Mouse (Mus musculus) granulocyte monocyte progenitor cell, adult 5-6 weeks (primary cell): ENCODE data around the gene Abhd10. TPM values are rescaled to one million over a fixed set of nuclear protein-coding genes. Genes with fewer than 3 reads are reported as not detected.
A peak's percentile ranks its signal among the peaks of the same experiment; 100 is the strongest.

Experiments
- ATAC-seq: replicated peaks from 2 replicates; pipeline ENCODE4 v1.8.0; 2016; ENCODE audit warnings: mild to moderate bottlenecking, moderate TSS enrichment, inconsistent platforms; ENCODE audit not compliant: poor library complexity, severe bottlenecking
- total RNA-seq, 2 experiments: library from RNA; stranded (forward) in 1 of 2; stranded (reverse) in 1 of 2; fragments of 200-712, 200-1000 nt in 1 of 2; fragments of >200 nt in 1 of 2; fragmentation: Nextera tagmentation in 1 of 2; gene quantifications; 2 replicates each; pipeline ENCODE4 v1.2.3; 2014 to 2017

Abhd10 gene
- total RNA-seq (2014; fragmentation: Nextera tagmentation) (22.2 and 29.3 TPM in 2 replicates), total RNA-seq (2017) (13.3 and 19.6 TPM in 2 replicates)

DNA sequence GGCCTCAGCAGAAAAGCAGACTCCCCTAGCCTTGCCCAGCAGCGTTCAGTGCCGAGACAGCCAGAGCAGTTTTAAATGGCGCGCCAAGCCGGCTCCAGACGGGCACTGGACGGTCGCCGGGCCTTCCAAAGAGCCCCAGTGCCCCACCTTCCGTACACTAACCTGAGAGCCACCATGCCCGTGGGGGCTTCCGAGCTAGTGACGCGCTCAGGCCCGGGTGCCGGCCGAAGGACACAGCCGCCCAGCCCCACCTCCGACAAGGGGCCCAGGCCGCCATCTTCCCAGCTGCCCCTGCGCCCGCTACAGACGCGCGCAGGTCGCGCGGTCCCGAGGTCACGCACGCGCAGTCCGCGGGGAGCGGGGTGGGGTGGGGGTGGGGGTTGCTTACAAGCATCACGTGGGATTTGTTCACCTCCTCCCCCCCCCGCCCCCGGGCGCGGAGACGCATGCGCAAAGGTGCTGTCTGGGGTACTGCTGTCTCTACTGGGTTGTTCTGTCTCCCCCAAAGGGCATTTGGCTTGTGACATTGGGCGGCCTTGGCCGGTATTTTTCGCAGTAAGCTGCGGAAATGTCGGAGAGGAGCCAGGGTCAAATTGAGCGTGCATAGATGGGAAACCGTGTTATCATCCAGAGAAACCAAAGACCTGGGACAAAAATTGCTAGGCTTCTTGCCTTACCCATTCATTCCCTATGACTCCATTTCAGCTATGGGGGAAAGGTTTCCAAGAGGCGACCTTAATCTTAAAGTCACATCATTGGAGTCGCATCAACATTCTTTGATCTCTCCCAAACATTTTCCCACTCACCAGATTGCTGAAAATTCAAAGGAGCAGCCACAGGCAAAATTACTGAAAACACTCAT is at the start of gene Abhd10:
Gene Abhd10, minus strand, starts transcription at position 341 of the 862 bp plus-strand sequence.
- peak; percentile 92 for ATAC-seq

DNA sequence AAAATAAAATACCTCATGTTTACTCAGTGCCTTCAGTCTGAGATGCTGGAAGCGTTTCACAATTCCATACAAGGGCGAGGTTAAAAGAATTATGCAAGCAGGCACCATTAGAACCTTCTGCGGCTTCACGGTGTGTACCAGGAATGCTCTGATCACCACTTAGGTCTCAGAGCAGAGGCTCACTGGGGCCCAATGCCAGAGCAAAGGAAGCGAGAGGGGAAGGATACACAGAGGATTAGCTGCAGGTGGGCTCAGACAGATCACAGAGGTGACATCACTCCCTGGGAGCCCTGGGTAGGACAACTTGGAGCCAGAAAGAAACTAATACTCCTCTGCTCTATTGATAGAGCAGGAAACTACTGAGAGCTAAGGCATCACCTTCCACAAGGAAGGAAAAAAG is 48.5 kb upstream of the Abhd10 start:
- peak; percentile 30; the same call in 1 of the 2 replicates for ATAC-seq

DNA sequence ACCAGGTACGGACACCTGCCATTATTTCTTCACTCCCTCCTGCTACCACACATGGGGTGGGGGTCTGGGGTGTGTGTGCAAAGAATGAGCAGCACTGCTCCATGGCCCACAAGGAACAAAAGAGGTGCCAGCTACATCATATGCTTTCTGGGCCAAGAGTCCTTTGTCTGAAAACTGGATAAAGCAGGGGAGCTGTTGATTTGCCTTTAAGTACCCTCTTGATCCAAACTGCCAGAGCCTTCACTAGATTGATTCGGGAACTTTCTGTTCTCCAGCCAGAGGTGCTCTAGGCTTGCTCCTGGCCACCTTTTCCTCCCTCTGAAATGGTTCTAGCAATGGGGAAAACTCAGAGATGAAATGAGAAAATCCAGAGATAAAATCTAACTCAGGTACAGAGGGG is 46.6 kb upstream of the Abhd10 start:
- no peak for ATAC-seq

DNA sequence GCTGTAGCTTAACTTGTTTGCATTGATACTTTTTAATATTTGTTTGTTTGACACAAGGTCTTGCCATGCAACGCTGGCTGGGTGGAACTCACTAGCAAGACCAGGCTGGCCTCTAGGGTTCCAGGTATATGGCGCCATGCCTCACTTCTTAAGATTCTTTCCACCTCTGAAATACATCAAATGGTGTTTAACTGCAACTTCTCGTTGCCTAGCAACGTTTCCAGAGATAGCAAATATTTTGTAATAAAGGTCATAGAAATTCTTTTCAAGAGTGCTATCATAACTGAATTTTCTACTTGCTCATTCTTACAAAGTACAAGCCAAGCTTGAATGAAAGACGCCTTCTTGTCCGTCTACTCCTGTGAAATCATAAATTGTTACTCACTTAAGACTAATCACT is 44.9 kb upstream of the Abhd10 start:
- ATAC-seq: no peak

DNA sequence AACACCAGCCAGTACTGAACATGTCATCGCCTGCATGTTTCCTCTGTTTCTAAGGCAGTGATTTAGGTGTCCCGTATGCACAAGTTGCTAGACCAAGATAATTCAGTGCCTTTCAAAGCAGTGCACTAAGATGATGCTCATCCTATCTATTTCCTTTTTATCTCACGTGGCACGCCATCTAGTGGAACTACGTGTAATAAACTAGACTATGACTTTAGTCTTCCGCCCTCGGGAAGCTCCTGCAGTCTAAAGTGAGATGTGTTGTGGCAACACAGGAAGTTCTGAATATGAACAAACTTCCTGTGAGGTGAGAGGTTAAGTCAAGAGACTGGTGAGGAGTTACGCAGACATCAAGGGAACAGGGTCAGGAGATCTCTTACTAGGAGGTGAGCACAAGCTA is 43.9 kb upstream of the Abhd10 start:
- ATAC-seq: peak; percentile 96

DNA sequence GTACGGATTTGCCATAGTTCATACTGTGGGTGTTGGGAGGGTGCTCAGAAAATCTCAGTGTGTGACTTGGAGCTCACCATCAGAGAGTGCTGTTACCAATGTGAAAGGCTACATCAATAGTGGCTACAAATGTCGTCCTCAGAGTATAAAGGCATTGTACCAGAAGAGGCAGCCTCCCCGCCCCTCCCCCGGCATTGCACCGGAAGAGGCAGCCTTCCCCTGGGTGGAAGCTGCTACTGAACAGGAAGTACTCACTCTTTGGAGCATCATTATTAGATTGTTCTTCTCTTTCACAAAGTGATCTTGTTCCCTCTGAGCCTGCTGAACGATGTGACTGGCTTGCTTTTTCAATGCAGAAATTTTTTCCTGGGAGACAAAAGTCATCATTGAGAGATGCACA is 37.2 kb upstream of the Abhd10 start:
- no peak for ATAC-seq

DNA sequence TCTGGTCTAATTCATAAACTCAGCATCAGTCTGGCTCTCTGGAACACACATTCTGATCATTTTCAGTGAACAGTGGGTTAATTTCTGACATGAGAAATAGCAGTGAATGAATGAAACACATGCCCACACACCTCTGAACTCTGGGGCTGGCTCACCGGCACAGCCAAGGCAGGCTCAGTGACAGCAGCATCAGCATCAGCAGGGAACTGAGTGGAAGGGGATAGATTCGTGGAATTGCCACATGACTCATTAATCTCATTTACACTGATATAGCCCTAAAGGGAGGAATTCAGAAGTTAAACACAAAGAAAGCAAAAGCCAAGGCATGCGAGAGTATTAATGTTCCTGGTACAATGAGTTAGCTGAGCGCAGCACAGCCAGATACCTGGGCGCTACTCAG is 32.1 kb upstream of the Abhd10 start:
- ATAC-seq: no peak

DNA sequence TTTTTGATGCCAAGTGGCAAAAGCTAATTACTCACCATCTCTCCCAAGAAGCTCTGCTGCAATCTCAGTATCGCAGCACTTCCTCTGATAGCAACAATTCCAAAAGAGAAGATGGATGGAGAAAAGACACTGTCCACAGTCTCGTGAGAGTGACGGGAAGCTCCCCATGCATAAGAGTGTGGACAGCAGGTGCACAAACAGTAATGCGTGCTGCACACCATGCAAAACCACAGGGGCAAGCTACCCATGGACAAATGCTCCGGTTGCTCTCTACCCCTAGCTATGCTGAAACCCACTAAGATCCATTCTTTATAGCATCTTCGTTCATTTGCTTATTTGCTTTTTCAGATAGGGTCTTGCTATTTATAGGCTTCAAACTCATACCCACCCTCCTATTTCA is 28.2 kb upstream of the Abhd10 start:
- no peak for ATAC-seq

DNA sequence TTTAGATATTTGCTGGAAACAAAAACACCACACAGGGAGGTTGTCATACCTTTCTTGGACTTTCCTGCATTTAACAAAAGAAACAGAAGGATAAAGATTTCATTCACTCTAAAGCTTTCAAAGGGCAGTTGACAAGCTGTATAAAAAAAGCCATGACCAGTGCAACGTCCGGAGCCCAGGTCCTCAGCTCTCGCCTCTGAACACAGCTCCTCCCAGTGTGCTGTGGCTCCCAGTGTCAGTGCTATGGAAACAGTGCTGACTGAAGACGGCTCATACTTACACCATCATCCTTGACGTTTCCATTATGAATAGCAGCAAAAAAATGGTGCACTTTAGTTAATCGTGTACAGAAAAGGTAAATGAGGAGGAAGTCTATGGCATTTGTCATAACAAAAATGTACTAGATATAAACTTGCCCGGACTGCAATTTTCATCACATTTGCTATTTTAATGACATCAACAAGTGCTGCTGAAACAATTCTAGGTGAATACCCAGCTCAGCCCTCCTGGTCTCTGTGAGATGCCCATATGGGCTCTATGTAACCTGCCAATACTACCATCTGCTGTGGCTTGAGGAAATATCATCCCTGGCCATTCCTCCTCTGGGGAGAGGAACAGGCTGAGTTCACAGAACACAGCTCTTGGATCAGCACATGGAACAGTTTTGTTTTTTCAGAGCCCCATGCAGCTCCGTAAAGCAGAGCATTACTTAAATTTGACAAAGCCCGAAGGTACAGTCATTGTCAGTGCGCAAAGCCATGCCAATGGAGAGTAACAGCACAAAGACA is 25.3 kb upstream of the Abhd10 start:
- ATAC-seq: no peak

DNA sequence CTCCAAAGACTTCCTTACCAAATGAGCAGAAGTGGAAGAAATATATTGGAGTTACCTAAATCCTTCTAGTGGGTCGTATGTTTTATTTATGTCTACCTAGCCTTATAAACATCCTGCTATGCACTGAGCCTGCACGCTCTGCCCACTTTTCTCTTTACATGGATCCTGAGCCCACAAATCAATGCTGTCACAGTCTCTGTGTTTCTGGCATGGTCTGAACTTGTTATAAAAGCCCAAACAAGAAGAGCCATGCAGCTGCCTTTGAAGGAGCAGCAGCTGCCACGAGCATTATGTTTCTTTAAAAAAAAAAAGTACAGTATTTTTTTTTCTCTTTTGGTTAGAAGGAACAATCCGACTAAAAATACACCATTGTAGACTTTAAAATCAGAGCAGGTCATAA is 24.7 kb upstream of the Abhd10 start:
- ATAC-seq: no peak

DNA sequence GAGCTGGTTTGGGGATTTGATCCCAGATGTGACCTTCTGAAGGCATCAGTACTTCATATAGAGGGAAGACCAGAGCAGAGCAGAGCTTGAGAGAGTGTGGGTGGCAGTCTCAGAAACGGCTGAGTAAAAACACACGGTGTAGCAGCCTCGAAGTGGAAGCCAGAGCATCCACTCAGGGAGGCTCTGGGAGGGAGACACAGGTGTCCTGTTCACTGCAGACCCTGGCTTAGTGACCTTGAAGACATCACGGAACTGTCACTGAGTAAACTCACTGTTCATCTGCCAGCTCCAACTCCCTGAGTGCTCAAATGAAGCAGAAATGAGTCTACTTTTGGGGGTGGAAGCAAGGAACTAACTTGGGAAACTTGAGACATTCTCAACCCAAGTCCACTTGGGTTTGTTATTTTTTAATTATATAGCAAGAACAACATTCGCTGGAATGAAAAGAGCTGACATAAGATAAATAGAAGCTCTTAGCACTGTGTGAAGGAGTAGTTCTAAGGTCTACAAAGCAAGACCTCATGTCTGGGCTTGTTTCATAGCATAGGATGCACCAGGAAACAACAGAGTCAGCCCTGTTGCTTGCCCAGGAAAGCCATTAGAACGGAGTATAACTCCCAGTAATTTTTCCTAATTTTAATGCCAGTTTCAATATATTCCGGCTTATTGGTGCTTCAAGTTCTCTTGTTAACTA is 23.2 kb upstream of the Abhd10 start:
- no peak for ATAC-seq

DNA sequence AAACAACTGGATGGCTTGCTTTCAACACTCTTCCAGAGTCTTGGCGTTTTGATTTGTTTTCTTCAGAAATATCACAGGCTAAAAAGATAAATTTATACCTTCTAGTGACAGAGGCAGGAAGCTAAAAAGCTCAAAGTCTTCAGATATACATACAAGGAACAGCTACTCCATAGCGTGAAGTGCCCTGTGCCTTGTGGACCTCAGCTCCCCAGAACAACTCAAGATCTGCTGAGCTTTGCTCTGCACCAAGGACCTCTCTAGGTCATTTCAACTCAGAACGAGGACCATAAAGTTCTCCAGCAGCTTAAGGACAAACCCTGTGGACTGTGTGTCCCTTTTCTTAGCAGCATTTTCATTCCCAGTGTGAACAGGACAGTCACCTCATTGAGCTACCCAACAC is 22.3 kb upstream of the Abhd10 start:
- ATAC-seq: no peak

DNA sequence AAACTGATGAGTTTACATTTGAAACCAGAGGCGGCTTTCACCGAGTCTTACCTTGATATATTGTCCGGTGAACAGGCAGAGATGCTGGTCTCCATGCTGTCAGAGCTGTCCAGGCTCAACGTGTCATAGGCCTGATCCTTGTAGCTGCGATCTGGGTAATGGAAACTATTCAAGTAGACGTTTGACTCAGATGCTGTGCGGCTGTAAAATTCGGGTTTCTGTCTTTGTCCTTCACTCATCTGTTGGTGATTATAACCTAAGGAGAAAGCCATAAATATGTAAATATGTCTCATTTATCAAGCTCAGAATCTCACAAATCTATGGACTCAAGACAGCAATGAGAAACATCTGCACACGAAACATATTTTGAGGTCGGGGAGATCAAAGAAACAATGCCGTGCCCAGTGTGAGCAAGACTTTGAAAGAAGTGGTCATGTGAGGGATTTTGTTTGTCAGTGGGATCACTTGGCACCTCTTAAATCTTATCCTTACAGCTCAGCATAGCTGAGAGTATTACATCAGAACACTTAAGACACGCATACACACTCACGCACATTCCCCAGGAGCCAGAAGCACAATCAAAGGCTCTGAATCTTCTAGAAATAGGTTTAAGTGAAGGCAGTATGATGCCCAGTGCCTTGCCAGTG is 20.2 kb upstream of the Abhd10 start:
- ATAC-seq: no peak

DNA sequence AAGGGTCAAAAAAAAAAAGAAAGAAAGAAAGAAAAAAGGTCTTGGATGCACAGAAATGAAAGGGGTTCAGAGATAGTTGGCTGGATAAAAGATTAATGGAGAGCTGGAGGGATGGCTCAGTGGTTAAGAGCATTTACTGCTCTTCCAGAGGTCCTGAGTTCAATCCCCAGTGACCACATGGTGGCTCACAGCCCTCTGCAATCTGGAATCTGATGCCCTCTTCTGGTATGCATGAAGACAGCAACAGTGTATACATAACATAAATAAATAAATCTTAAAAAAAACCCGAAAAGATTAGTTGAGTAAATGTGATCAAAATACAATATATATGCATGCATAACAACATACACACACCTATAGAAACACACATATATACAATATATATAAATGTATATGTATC is 18.7 kb upstream of the Abhd10 start:
- ATAC-seq: no peak

DNA sequence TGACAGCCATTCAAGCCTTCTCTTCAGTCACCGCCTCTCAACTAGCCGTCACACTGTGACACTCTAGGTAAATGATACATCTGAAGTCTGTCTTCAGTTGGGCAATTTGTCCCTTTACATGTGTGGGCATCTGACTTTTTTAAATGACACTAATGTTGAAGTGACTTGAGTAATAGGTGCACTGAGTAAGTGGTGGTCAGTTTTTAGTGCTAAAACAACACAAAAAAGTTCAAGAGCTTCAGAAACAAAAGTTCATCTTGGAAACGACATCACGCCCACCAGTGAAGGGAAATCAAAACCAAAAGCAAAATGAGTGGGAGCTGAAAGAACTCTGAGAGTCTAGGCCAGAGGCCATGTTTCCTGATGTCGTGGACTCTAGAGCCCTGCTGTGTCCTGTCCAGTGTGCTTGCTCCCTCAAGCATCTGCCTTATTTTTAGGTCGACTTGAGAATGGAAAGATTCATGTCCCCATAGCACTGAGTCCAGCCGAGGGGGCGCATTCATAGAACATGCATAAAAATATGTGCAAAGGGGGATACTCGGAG is 16.0 kb upstream of the Abhd10 start:
- no peak for ATAC-seq

DNA sequence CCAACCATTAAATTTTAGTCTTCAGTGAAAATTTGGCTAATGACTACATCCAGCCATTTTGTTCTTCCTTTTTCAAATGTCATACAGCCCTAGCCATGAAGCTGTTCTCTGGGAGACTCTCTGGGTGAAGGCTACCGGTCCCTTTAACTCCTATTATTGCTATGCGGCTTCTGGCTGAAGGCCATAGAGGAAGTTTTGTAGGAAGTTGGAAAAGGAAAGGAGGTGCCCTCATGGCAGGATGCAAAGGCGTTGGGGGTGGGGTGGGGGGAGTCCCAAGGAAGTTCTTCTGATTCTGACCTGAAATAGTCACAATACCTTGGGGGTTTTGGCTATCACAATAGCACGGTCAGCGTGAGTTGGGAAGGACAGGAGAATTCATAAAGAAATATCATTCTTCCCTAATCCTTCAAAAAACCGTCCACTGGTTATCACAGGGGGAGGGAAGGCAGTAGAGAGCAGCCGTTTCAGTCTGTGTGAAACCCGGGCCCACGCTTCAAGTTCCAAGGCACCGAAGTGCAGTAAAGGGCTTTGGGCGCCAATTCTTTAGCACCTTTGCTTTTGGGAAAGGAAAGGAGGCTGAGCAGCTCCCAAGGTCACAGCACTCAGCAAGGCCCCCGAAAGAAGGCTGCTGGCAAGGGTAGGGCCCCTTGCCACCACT is 14.8 kb upstream of the Abhd10 start:
- ATAC-seq: peak; percentile 45

DNA sequence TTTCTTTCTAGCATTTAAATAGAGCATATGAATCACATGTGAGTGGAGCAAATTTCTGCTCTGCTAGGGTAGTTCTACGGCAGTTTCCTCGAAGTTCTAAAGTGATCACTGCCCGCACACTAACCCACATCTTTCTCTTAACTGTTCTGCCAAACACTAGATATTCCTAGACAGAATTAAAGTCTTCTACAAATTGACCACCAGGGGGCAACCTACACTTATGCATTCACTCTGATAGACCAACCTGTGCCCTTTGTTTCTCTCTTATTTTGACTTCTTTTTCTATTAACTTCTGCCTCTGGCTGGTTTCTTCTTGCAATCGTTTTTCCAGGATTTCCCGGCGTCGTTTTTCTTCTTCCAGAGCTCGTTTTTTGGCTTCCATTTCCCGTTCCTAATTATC is 14.1 kb upstream of the Abhd10 start:
- ATAC-seq: peak; percentile 83

DNA sequence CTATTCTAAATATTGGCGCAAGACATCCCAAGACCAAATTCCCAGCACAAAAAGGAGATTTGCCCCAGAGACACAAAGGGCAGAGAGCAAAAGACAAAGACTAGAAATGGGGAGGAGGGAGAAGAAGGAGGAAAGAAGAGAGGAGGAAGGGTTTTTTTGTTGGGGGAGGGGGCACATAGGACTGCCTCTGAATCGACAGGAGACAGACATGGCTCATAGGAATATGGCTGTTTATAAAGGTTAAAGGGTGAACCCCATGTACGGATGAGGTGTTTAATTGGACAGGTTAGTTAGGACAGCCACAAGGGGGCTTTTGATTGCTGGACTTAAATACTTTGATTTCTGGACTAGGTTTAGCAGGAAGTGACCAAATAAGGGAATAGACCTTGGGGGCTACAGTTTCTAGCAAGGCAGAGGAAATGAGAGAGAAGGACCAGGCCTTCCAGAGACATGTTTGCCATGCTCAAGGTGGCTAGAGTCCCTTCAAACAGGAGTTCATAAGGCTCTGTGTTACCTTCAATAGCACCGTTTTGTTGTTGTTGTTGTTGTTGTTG is 913 bp upstream of the Abhd10 start:
- no peak for ATAC-seq

DNA sequence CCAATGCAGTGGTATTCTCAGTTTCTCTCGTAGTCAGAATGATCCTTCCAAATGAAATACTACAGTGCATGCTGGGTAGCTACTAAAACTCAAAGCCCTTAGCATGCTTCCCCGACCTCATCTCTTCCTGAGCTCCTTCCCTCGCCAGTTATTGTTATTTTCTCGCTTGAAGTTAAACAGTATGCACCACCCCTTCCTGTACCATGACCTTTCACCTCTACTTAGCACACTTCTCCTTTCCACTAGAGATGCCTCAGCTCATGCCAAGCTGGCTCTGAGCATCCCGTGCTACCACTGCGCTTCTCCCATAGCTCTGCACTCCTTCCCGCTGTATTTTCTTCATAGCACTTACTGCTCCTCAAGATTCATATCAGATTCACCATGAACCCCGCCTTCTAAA is 4.9 kb downstream of the Abhd10 start:
- ATAC-seq: no peak
